Mouse (Mus musculus) intestine, embryonic 16.5 days (tissue): ENCODE results near the gene Dph6. TPM values are rescaled to one million over a fixed set of nuclear protein-coding genes. Genes with fewer than 3 reads are reported as not detected.

Experiments used
- ATAC-seq: fragments of 200-750 bp; cut with Nextera tagmentation; 2 replicates; pipeline ENCODE4 v1.8.0; 2017; ENCODE audit warnings: moderate TSS enrichment, moderate library complexity
- H3K27ac ChIP-seq: fragments of 300-500 bp; sonication (generic); 2 replicates; pipeline ENCODE4 v1.5.1; 2014; ENCODE audit warnings: mild to moderate bottlenecking, low read length
- H3K27me3 ChIP-seq: fragments of 300-500 bp; sonication (generic); replicated peaks from 2 replicates; pipeline ENCODE4 v1.6.1; 2014; ENCODE audit warnings: low read length, control low read depth, mixed read lengths; ENCODE audit not compliant: control insufficient read depth, insufficient read depth
- H3K36me3 ChIP-seq: fragments of 300-500 bp; sonication (generic); 2 replicates; pipeline ENCODE4 v1.6.1; 2014; ENCODE audit warnings: low read length, control low read depth; ENCODE audit not compliant: control insufficient read depth, insufficient read depth
- H3K4me1 ChIP-seq: fragments of 300-500 bp; sonication (generic); 2 replicates; pipeline ENCODE4 v1.6.1; 2014; ENCODE audit warnings: low read length, control low read depth, mixed read lengths; ENCODE audit not compliant: control insufficient read depth, insufficient read depth
- H3K4me2 ChIP-seq: fragments of 300-500 bp; sonication (generic); 2 replicates; pipeline ENCODE4 v1.6.1; 2014; ENCODE audit warnings: low read depth, low read length, control low read depth
- H3K4me3 ChIP-seq: fragments of 300-500 bp; sonication (generic); 2 replicates; pipeline ENCODE4 v1.5.1; 2014; ENCODE audit warnings: mild to moderate bottlenecking, low read length
- H3K9ac ChIP-seq: fragments of 300-500 bp; sonication (generic); 2 replicates; pipeline ENCODE4 v1.6.1; 2014; ENCODE audit warnings: low read depth, low read length
- H3K9me3 ChIP-seq: fragments of 300-500 bp; sonication (generic); 2 replicates; pipeline ENCODE4 v1.6.1; 2016; ENCODE audit warnings: low read length, control low read depth; ENCODE audit not compliant: control insufficient read depth
- WGBS: fragments of 180-500 bp; shearing (Covaris S2); extraction: QIAGEN DNeasy Blood & Tissue Kit; methylation state at CpG from one replicate; pipeline ENCODE4 v1.1.7; 2014; 5-methylcytosine and 5-hydroxymethylcytosine counted together
- polyA plus RNA-seq: library from polyadenylated mRNA; unstranded; fragments of >200 nt; fragmentation: Nextera tagmentation; extraction: Ambion mirVana; gene quantifications from 2 replicates; pipeline ENCODE4 v1.2.1, GENCODE M21; 2015

Gene Dph6
- polyA plus RNA-seq = 17.1 and 18.4 TPM in 2 replicates

DNA sequence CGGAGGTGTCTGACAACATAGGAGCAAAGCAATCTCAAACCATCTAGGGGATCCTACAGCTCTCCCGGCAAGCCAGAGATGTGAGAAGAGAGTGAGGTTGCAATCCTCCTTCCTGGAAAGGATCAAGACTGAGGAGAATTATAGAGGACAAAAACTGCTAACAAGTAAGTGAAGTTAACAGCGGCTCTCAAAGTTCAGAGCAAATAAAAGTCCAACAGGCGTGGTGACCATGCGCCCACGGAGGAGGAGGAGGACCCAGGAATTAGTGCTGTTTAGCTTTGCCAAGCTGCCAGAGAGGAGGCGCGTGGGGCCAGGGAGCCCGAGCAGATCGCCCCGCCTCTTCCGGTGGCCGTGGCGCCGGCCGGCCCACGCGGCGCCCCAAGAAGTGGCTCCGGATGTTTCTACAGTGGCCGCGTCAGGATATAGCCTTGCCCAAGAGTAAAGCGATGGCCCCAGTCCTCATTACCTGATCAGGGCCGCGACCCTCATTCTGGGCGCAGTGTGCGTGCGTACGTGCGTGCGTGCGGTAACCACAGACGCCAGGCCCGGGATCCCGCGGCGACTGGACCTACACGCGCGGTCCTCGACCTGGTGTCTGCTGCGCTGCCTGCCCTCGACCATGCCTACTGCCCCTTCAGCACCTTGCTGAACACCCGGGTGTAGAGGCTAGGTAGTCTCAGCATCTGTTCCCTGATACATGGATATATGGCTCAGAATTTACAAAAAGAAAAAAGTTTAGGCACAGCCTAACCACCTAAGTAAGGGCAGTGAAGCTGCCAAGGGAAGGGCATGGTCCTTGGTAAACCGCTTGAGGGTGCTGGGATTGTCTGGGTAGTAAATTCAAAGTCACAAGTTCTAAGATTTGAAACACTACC lies at the start of gene Dph6:
TSS of gene Dph6 (minus strand) at position 600 of the 875 bp plus-strand sequence.
- Histone ChIP-seq H3K4me2 (peak within 1 kb of the TSS; percentile 51), H3K9ac (peak within 1 kb of the TSS; percentile 83), H3K4me3 (peak within 1 kb of the TSS; percentile 68), H3K36me3 (no peaks in the 10 kb centered on the region), H3K27me3 (no peaks in the 10 kb centered on the region), H3K27ac (peak within 1 kb of the TSS; percentile 89), H3K9me3 (no peaks in the 10 kb centered on the region), H3K4me1 (no peaks in the 10 kb centered on the region)
- ATAC-seq = peak; percentile 99
- WGBS = under 1% methylated on average over 45 of the region's 45 CpGs

DNA sequence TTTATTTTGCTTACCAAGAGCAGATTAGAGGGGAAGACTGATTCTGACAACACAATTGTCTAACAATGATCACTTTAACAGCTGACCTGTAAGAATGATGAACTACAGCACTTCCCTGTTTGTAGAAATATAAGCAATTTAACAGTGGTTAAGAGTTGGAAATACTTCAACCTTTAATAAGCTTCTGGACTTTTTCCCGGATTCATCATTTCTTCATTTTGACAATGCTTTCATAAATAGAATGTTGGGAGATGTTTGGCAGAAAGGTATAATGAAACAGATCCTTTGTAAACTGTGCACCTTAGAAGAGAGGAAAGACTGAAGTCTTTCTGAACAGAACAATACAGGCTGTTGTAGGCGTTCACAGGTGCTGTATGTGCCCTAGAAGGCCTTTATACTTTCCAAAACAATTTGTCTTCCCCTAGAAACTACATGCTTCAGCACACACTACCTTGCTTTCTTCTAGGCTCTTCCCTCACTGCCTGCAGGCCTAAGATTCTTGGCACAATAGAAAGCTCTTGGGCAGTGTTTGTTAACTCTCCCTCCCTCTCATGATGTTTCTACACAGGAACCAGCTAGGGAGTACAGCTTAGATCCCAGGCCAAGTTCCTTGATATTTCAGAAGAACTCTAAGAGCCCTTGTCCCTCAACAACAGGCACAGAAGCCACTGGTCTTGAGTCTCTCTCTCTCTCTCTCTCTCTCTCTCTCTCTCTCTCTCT lies 46.4 kb upstream of the Dph6 start:
- Histone ChIP-seq H3K4me3 (no peak overlapping the region), H3K4me2 (no peak overlapping the region), H3K9me3 (no peaks in the 10 kb centered on the region), H3K27me3 (no peaks in the 10 kb centered on the region), H3K27ac (no peak overlapping the region), H3K4me1 (no peaks in the 10 kb centered on the region), H3K36me3 (no peaks in the 10 kb centered on the region), H3K9ac (no peak overlapping the region)
- 57% methylated on average over 2 of the region's 2 CpGs for WGBS
- no peak for ATAC-seq

DNA sequence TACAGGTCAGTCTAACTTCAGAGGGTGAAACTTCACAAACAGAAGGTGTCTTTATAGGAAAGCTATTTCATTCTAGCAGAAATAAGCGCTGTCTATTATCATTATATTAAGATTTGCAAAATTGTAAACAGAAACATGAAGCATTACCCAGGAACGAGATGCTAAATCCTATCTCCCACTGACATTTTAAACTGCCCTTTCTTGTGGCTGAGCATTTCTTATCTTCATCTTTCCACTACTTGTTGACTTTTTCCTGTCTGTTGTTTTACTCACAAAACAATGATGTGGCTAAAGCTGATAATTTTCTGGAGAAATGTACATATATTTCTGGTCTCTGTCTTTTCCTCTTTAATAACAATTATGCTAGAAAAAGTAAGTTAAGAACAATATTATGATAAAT lies 36.8 kb upstream of the Dph6 start:
- ATAC-seq = no peak
- no peak overlapping the region for H3K4me2 ChIP-seq
- no peaks in the 10 kb centered on the region for H3K9me3 ChIP-seq
- H3K4me1 ChIP-seq = no peaks in the 10 kb centered on the region
- no peaks in the 10 kb centered on the region for H3K36me3 ChIP-seq
- no peaks in the 10 kb centered on the region for H3K27me3 ChIP-seq
- no peak overlapping the region for H3K27ac ChIP-seq
- WGBS = 69% methylated on average over 2 of the region's 2 CpGs
- H3K4me3 ChIP-seq = no peak overlapping the region
- H3K9ac ChIP-seq = no peak overlapping the region

DNA sequence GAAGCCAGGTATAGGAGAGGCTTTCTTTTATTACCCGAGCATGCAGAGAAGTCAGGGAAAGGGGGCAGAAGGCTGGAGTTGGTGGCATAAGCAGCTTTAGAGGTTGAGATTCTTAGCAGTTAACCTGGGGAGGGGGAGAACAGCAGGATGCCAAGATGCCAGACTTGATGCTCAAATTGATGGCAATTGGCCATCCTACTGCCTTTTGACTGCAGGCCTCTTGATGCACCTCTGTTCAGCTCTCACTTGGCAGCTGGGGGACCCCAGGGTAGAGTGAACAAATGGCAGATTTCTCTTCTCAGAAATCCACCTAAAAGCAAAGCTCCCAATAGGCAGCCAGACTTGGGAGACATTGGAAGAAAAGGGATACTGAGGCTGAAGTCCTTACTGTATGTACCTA lies 32.7 kb upstream of the Dph6 start:
- Histone ChIP-seq H3K4me2 (no peak overlapping the region), H3K36me3 (no peaks in the 10 kb centered on the region), H3K27ac (no peak overlapping the region), H3K9me3 (no peaks in the 10 kb centered on the region), H3K4me1 (no peaks in the 10 kb centered on the region), H3K27me3 (no peaks in the 10 kb centered on the region), H3K9ac (no peak overlapping the region), H3K4me3 (no peak overlapping the region)
- 67% methylated on average over 1 of the region's 1 CpGs for WGBS
- ATAC-seq = no peak

DNA sequence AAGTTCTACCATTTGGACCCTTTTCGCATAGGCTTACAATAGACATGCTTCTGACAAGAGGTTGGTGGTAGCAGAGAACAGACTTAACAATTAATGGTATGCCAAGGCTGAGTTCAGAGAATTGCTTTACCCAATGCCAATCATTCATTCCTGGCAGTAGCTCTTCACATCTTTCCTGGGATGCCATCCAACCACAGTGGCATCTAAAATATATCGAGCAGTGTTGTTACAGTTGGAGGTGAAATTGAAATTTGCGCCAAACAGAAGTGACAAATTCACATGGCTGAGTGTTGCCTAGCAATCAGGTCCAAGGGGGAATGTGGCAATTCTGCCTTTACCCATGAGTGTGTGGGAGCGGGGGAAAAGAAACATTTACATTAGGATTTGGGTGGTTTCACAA lies 32.3 kb upstream of the Dph6 start:
- WGBS = 80% methylated on average over 4 of the region's 4 CpGs
- Histone ChIP-seq H3K9ac (no peak overlapping the region), H3K27me3 (no peaks in the 10 kb centered on the region), H3K4me2 (no peak overlapping the region), H3K9me3 (no peaks in the 10 kb centered on the region), H3K4me3 (no peak overlapping the region), H3K36me3 (no peaks in the 10 kb centered on the region), H3K27ac (no peak overlapping the region), H3K4me1 (no peaks in the 10 kb centered on the region)
- no peak for ATAC-seq

DNA sequence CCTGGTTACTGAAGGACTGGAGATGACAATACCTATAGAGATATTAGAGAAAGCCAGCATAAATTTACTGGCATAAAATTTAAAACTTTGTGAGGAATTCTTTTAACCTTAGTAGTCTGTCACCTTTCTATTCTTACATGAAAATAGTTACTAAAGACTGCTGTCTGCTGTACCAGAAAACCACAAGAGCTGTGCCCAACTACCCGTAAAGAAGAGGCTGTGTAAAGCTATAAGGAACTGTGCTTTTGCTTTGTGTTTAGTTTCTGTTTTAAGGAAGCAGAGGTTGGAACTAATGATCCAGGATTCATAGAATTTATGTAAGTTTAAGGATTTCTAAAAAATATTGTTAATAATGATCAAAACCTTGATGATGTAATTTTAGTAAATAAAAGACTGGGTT lies 19.1 kb upstream of the Dph6 start:
- Histone ChIP-seq H3K36me3 (no peaks in the 10 kb centered on the region), H3K9ac (no peak overlapping the region), H3K4me3 (no peak overlapping the region), H3K4me1 (no peaks in the 10 kb centered on the region), H3K9me3 (no peaks in the 10 kb centered on the region), H3K4me2 (no peak overlapping the region), H3K27me3 (no peaks in the 10 kb centered on the region), H3K27ac (no peak overlapping the region)
- WGBS = 78% methylated on average over 1 of the region's 1 CpGs
- no peak for ATAC-seq

DNA sequence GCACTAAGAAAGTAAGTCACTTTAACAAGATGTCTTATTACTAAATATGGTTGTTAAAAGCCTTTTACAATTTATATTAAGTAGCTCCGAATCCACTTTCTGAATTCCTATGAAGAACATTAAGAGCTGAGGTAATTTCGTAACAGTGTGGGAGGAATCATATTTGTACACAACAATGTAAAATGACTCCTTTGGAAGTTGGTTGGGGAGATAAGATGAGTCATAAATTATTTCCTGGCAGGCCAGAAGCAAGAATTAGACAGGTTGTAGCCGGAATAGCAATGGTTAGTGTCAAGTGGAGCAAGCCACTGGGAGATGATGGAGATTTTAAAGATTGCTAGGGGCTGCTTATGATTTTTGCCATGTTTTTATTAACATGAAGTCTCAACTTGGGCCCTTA lies 16.2 kb upstream of the Dph6 start:
- H3K27ac ChIP-seq = no peak overlapping the region
- no peaks in the 10 kb centered on the region for H3K27me3 ChIP-seq
- no peak overlapping the region for H3K4me3 ChIP-seq
- no peak for ATAC-seq
- H3K36me3 ChIP-seq = no peaks in the 10 kb centered on the region
- 54% methylated on average over 3 of the region's 3 CpGs for WGBS
- no peaks in the 10 kb centered on the region for H3K9me3 ChIP-seq
- H3K4me2 ChIP-seq = no peak overlapping the region
- no peak overlapping the region for H3K9ac ChIP-seq
- H3K4me1 ChIP-seq = no peaks in the 10 kb centered on the region

DNA sequence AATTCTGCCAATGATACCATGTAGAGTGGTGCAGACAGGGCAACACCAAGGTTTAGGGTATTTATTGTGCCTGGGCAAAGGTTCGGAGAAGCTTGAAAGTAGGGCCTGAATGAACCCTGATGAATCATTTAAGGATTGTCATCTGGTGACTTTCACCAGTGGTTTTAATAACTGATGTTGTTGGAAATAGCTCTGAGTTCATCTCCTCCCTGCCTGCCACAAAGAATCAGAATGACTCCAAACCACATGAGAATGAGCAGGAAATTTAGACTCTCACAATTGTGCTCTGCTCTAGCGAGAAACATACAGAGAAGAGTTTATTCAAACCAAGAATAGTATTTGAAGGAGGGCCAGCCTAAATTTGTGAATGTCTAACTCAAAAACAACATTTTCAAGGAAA lies 4.2 kb upstream of the Dph6 start:
- H3K4me2 ChIP-seq = no peak overlapping the region
- H3K36me3 ChIP-seq = no peaks in the 10 kb centered on the region
- H3K9ac ChIP-seq = no peak overlapping the region
- H3K4me3 ChIP-seq = no peak overlapping the region
- H3K9me3 ChIP-seq = no peaks in the 10 kb centered on the region
- H3K27ac ChIP-seq = no peak overlapping the region
- no peaks in the 10 kb centered on the region for H3K4me1 ChIP-seq
- WGBS = 77% methylated on average over 2 of the region's 2 CpGs
- no peak for ATAC-seq
- no peaks in the 10 kb centered on the region for H3K27me3 ChIP-seq

DNA sequence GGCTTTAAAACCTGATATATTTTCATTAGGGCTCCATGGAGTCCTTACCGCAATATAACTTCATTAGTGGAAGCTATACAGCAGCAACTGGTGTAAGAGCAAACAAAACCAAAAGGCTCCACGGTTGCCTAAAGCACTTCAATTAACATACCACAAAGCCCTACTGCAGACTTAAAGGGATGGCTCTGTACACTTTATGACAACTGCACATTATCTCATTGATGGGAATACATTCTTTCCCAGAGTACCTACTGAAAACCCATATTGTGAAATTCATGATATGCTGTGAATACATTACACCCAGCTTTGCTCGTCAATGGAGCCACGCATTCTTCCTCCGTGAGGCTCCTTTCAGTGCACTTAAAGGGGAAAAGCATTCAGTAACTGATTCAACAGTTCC lies 8.5 kb downstream of the Dph6 start:
- WGBS = 74% methylated on average over 5 of the region's 5 CpGs
- H3K27ac ChIP-seq = no peak overlapping the region

More for the DNA sequence above, 8.5 kb downstream of the Dph6 start:
- H3K4me1 ChIP-seq = no peaks in the 10 kb centered on the region
- no peaks in the 10 kb centered on the region for H3K36me3 ChIP-seq
- H3K9me3 ChIP-seq = no peaks in the 10 kb centered on the region
- H3K4me3 ChIP-seq = no peak overlapping the region
- H3K4me2 ChIP-seq = no peak overlapping the region
- no peaks in the 10 kb centered on the region for H3K27me3 ChIP-seq
- no peak overlapping the region for H3K9ac ChIP-seq
- no peak for ATAC-seq
